ENCODE assay signal across 16 mouse cellular contexts in genomic region chr7:75793091-75793490, GRCm38 (mm10).
"Had no signal": no experiment of that assay in that cellular context is flagged by ENCODE, and none has a peak within 500 bp of the region (broad histone marks: within the 10 kb centered on the region; RNA-seq: fewer than 3 reads in every experiment).

No protein-coding gene starts in this region.

- H3K4me2 ChIP-seq: lung, embryonic 15.5 days; midbrain, embryonic 11.5 days; midbrain, embryonic 13.5 days; midbrain, embryonic 15.5 days; neural tube, embryonic 12.5 days; stomach, embryonic 15.5 days had no signal

- H3K36me3 ChIP-seq: lung, embryonic 15.5 days; midbrain, embryonic 13.5 days; midbrain, embryonic 15.5 days; neural tube, embryonic 12.5 days; stomach, embryonic 15.5 days had no signal

- H3K9me3 ChIP-seq: lung, embryonic 15.5 days; midbrain, embryonic 13.5 days; midbrain, embryonic 15.5 days; neural tube, embryonic 12.5 days; stomach, embryonic 15.5 days had no signal

- ATAC-seq: lung, postnatal 0 days; midbrain, embryonic 13.5 days; midbrain, embryonic 15.5 days had no signal

- H3K27ac ChIP-seq: lung, embryonic 15.5 days; macrophage; midbrain, embryonic 13.5 days; midbrain, embryonic 15.5 days; neural tube, embryonic 12.5 days; stomach, embryonic 15.5 days; stomach, postnatal 0 days had no signal

- DNase-seq: lung, postnatal 14 days; lung, postnatal 36 days; right cerebral cortex, postnatal 14 days; thymus, adult 2 months; thymus, postnatal 25 days; thymus, postnatal 4 days had no signal

- H3K4me3 ChIP-seq: lung, embryonic 15.5 days; megakaryocyte, embryonic 14.5 days; midbrain, embryonic 13.5 days; midbrain, embryonic 15.5 days; neural tube, embryonic 12.5 days; stomach, embryonic 15.5 days had no signal

- H3K4me1 ChIP-seq: midbrain, embryonic 15.5 days had no signal

- H3K9ac ChIP-seq: lung, embryonic 15.5 days; midbrain, embryonic 13.5 days; midbrain, embryonic 15.5 days; neural tube, embryonic 12.5 days; stomach, embryonic 15.5 days had no signal

- H3K27me3 ChIP-seq: lung, embryonic 15.5 days; megakaryocyte, embryonic 14.5 days; midbrain, embryonic 13.5 days; midbrain, embryonic 15.5 days; neural tube, embryonic 12.5 days; stomach, embryonic 15.5 days had no signal
